ENCODE assay signal across 9 mouse cellular contexts in the genomic region with DNA sequence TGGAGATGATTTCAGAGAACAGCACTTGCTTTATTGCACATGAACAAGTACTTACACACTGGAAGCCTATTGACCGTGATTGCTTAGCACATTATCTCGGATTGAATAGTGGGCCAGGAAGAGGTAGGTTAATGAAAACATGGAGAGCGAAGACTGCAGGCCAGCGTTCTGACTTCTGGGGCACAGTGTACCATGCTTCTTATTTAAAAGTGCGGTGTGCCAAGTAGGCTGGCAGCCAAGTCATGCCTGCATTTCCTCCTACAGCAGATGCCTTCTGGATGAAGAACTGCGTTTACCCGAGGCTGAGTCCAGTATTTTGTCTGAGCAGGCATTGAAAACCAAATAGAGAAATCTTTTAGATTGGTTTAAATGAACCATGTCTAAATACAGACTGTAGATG. TPM values are rescaled to one million over a fixed set of nuclear protein-coding genes. Genes with fewer than 3 reads are reported as not detected.
DNase-seq lines count a peak whose midpoint lies in the region; ATAC-seq lines count a peak whose summit lies in the region.
"Had no signal": no experiment of that assay in that cellular context is flagged by ENCODE, and none has a peak within 500 bp of the region (broad histone marks: within the 10 kb centered on the region; RNA-seq: fewer than 3 reads in every experiment).

No protein-coding gene starts in this region.

- no peak overlapping the region for H3K4me2 ChIP-seq in kidney, embryonic 14.5 days (replicated peaks; ENCODE audit: low read depth, low read length)
- no peak overlapping the region for H3K4me2 ChIP-seq in embryonic facial prominence, embryonic 15.5 days (replicated peaks)
- H3K4me2 ChIP-seq in midbrain, embryonic 15.5 days: no peak overlapping the region

- no peaks in the 10 kb centered on the region; the same call in 1 of the 2 replicates for H3K4me1 ChIP-seq in kidney, embryonic 14.5 days (ENCODE audit: control insufficient read depth, insufficient read depth, low read length)
- H3K4me1 ChIP-seq in embryonic facial prominence, embryonic 15.5 days: peaks cover 29% of the 10 kb centered on the region
- peaks cover 14% of the 10 kb centered on the region for H3K4me1 ChIP-seq in midbrain, embryonic 15.5 days

- peak; percentile 81 for DNase-seq in kidney, adult 18-20 months
- DNase-seq in layer of hippocampus, adult 8-10 months (ENCODE audit: low spot score in 2 of 2): peak; percentile 11 to 35
- DNase-seq in gastrocnemius, postnatal 10 days: no peak

- H3K27ac ChIP-seq in kidney, embryonic 14.5 days (ENCODE audit: low read depth, low read length): no peak overlapping the region
- H3K27ac ChIP-seq in embryonic facial prominence, embryonic 15.5 days (replicated peaks): peak overlapping the region; percentile 18
- H3K27ac ChIP-seq in midbrain, embryonic 15.5 days: no peak overlapping the region

- no peaks in the 10 kb centered on the region for H3K36me3 ChIP-seq in kidney, embryonic 14.5 days (ENCODE audit: control insufficient read depth, insufficient read depth, low read length)
- no peaks in the 10 kb centered on the region for H3K36me3 ChIP-seq in embryonic facial prominence, embryonic 15.5 days
- no peaks in the 10 kb centered on the region for H3K36me3 ChIP-seq in midbrain, embryonic 15.5 days (replicated peaks)

- no peaks in the 10 kb centered on the region for H3K27me3 ChIP-seq in kidney, embryonic 14.5 days (ENCODE audit: control insufficient read depth, insufficient read depth, low read length)
- H3K27me3 ChIP-seq in embryonic facial prominence, embryonic 15.5 days: no peaks in the 10 kb centered on the region
- H3K27me3 ChIP-seq in midbrain, embryonic 15.5 days (replicated peaks): no peaks in the 10 kb centered on the region

- no peak for ATAC-seq in kidney, embryonic 14.5 days (ENCODE audit: low FRiP score, low TSS enrichment)
- ATAC-seq in cerebellum, adult (ENCODE audit: insufficient number of reproducible peaks, low FRiP score, low TSS enrichment): peak; percentile 54; the same call in 1 of the 2 replicates
- ATAC-seq in embryonic facial prominence, embryonic 15.5 days (ENCODE audit: insufficient number of reproducible peaks, low FRiP score, low TSS enrichment, low read depth): no peak
- no peak for ATAC-seq in midbrain, embryonic 15.5 days (replicated peaks)

- 84% methylated on average over 7 of the region's 7 CpGs for WGBS in kidney, embryonic 14.5 days
- 26% methylated on average over 7 of the region's 7 CpGs for WGBS in embryonic facial prominence, embryonic 15.5 days
- WGBS in midbrain, embryonic 15.5 days: 64% methylated on average over 7 of the region's 7 CpGs

- H3K9me3 ChIP-seq in kidney, embryonic 14.5 days (ENCODE audit: control insufficient read depth, low read length): no peaks in the 10 kb centered on the region
- H3K9me3 ChIP-seq in embryonic facial prominence, embryonic 15.5 days (replicated peaks): no peaks in the 10 kb centered on the region
- H3K9me3 ChIP-seq in midbrain, embryonic 15.5 days: no peaks in the 10 kb centered on the region

- H3K4me3 ChIP-seq in kidney, embryonic 14.5 days (ENCODE audit: low read length): no peak overlapping the region
- H3K4me3 ChIP-seq in embryonic facial prominence, embryonic 15.5 days (replicated peaks): no peak overlapping the region
- H3K4me3 ChIP-seq in midbrain, embryonic 15.5 days: no peak overlapping the region

- no peak overlapping the region for H3K9ac ChIP-seq in kidney, embryonic 14.5 days (ENCODE audit: low read depth, low read length)
- no peak overlapping the region for H3K9ac ChIP-seq in embryonic facial prominence, embryonic 15.5 days
- H3K9ac ChIP-seq in midbrain, embryonic 15.5 days: no peak overlapping the region

RNA-seq across cellular contexts. Expression of a gene that starts 27.0 kb away (rescaled TPM):
- polyA plus RNA-seq in kidney, embryonic 14.5 days (2014; fragmentation: Nextera tagmentation; extraction: Ambion mirVana): not detected in 2 replicates
- not detected in 2 replicates for polyA plus RNA-seq in embryonic facial prominence, embryonic 15.5 days (2015; fragmentation: Nextera tagmentation; extraction: Ambion mirVana)
- not detected for total RNA-seq in layer of hippocampus, adult 8-10 months (2022)
- total RNA-seq in gastrocnemius, postnatal 10 days (2021): not detected
- not detected in 2 replicates for polyA plus RNA-seq in midbrain, embryonic 15.5 days (2015; fragmentation: Nextera tagmentation; extraction: Ambion mirVana)
- total RNA-seq: liver, adult 2 months had no signal
- polyA plus RNA-seq: liver, adult 2 months; small intestine, adult 2 months had no signal

RNA-seq across cellular contexts. Expression of a gene that starts 51.5 kb away (rescaled TPM):
- 65.2 and 121 TPM in 2 replicates for polyA plus RNA-seq in kidney, embryonic 14.5 days (2014; fragmentation: Nextera tagmentation; extraction: Ambion mirVana)
- polyA plus RNA-seq in embryonic facial prominence, embryonic 15.5 days (2015; fragmentation: Nextera tagmentation; extraction: Ambion mirVana): 68.5 and 70.9 TPM in 2 replicates
- total RNA-seq in layer of hippocampus, adult 8-10 months (2022): 10 to 100 TPM; 32.9 to 38.1 (median 35.4) TPM
- 100 to 1,000 TPM; 155 to 176 TPM for total RNA-seq in gastrocnemius, postnatal 10 days (2021)
- 16.6 and 16.8 TPM in 2 replicates for polyA plus RNA-seq in midbrain, embryonic 15.5 days (2015; fragmentation: Nextera tagmentation; extraction: Ambion mirVana)
